Mouse (Mus musculus) lung, postnatal 10 days (tissue): ENCODE data around the gene Fam126b.
"Not testable (repeated sequence)": the region's sequence is repeated elsewhere in the genome, so short reads cannot be mapped to it uniquely, and the experiment has no call there.

Experiments
- DNase-seq: peaks from one replicate; pipeline ENCODE4 v3.0.0; 2021

Fam126b gene

DNA sequence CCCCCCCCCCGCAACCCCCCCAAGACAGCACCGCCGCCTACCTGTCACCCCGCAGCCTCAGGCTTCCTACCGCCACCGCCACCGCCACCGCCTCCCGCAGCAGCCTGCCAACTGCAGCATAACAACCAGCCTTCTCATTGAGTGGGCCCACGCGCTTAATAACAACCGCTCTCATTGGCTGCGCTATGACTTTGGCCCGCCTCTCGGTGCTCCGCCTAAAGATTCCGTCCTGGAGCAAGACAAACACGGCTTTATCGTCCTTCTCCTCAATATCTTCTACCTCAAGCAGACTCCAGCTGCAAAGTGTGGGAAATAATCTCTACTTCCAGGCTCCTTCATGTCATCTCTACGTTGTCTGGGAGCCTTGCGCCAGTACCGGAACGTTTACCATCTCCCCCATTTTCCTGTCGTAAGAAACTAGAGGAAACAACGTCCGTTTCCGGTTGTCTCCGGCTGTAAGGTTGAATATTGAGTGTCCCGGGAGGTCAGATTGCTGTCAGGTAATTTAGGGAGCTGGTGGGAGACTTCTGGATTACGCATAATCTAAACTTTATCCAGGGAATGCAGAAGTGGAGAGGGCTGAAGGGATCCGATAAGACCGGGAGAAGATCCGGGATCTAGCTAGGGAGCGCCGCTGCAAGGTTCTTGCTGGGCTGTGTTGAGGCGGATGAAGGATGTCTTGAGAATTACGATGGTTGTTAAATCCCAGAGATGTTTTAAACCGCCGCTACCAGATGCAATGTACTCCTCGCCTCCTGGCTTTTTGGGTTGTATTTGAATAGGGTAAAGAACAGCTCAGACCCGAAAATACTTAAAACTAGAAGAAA lies at the start of gene Fam126b, which contains the start of gene Ndufb3:
TSS of gene Fam126b (minus strand) at position 153 of the 827 bp plus-strand sequence.
TSS of gene Ndufb3 (plus strand) at position 214 of the 827 bp plus-strand sequence.
- peak; percentile 92 for DNase-seq

DNA sequence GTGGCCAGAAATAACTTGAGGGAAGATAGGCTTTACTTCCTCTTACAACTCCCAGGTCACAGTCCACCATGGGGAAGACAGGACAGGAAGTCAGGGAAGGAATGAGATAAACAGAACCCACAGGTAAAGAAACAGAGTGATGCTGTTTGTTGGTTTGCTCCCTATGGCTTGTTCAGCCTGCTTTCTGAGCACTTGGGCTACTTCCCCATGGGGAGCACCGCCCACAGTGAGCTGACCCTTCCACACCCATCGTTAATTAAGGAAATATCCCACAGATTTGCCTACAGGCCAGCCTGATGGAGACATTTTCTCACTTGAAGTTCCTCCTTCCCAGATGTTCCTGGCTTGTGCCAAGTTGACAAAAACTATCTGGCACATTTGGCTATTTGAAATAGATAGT lies 42.7 kb upstream of the Fam126b start:
- not testable (repeated sequence) for DNase-seq

DNA sequence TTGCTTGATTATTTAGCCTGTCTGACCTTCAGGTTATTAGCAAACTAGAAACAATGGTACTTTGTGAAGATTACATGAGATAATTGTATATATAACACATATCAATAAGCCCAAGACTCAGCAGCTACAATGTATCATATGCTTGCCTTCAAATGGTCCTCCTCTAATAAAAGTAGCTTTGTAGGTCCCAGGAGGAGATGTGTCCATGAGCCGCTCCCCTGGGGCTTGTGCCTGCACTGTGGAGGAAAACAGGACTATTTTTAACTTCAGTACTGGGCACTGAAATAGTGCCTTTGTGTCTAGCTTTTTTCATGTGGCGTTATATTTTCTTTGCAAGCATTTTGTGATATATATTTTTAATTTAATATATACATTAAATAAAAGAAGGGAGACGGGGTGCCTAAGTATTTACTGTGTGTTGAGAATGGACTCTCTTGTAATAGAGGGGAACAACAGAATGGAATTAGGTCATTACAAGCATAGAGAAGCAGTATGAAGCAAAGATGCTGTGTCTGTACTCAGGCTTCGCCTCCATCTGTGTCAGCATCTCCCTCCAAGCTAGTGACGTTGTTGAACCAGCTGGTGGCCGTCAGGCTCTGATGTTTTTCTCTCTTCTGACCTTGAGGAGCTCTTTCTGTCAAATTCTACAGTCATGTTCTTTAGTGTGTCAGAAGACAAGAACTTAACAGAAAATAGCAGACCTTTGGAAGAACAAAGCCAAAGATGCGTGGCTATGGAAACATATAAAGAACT lies 36.0 kb upstream of the Fam126b start:
- DNase-seq: peak; percentile 58

DNA sequence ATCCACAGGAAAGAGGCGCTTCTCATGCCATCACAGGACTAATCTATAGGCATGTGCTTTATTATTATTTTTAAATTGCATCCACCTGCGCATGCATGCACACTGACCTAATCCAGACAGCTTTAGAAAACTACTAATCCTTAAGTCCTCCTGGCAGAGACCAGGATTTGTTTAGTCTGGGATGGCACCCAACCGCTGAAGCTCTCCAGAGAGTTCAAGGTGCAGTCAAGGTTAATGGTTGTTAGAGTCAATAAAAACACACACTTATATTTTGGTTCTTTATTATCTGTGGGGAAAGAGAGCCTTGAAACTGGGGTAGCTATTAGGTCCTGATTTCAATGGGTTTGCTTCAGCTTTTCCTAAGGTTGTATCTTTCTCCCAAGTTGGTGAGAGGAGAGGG lies 35.1 kb upstream of the Fam126b start:
- DNase-seq: no peak

DNA sequence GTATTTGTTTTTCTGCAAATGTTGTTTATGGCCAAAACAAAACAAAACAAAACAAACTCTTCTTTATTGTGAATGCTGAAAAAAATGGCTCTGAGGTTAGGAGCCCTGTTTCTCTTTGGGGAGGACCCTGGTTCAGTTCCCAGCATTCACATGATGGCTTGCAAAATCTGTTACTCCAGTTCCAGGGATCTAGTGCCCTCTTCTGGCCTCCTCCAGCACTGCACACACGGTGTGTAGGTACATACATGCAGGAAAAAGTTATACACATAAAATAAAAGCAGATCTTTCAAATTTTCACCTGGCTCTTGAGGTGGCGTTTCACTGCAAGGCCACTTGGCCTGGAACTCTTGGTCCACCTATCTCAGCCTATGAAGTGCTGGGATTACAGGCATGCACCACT lies 32.6 kb upstream of the Fam126b start:
- no peak for DNase-seq

DNA sequence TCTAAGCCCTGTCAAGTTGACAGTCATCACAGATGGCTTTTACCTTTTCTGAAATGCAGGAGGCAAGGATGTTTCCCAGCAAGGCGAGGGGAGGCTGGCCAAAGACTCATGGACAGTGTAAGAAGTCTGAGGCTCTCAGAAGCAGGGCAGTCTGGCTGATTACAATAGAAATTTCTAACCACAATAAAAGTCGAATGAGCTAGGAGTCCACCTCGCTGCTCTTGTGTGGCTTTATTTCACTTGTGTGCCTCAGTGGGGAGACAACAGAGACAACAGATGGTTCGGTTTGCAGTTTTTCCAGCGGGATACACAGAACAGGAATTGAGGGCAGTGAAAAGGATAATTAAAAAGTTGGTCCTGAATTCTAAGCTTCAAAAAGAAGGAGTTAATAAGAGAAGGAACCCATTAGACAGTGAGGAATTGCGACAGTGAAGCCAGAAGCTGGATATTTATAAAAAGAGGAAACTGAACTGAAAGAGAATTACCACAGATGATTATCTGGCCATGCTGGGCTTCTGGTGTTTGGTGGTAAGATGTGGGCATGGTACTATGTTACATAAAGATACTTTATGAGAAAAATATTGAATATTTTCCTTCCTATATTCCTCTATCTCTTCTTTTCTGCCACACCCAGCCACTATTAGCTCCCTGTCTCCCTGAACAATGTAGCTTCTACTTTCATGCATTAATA lies 32.0 kb upstream of the Fam126b start:
- no peak for DNase-seq

DNA sequence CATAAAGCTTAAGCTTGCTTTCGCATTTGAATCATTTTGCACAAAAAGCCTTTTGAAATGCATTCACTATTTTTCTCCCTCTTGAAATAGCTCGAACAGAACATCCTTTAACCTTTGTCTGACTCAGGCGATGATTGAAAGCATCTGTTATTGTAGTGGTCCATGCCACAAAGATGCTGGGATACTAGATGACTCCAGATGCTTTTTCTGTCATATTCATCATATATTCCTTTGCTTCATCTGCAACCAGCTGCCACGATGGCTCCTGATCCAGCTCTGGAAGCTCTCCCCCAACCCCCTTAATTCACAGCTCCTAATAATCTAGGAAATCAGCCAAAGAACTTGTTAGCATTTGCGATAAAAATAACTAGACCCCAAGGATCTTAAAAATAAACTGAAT lies 31.0 kb upstream of the Fam126b start:
- DNase-seq: no peak

DNA sequence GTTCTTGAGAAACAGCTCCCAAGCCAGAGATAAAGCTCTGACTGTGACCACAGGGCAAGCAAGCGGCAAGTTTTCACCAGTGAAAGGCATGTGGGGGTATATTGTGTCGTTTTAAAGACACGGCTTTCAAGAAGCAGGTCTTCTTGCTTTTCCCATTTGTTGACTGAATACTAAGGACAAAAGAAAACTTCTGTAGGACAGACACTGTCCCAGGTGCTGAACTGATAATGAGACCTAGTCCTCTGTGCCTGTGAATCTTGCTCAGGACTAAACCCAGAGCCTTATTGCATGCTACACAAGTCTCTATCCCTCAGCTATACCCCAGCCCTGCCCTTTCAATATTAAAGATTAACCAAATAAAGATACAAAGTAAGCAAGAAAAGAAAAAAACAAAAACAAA lies 30.1 kb upstream of the Fam126b start:
- DNase-seq: no peak

DNA sequence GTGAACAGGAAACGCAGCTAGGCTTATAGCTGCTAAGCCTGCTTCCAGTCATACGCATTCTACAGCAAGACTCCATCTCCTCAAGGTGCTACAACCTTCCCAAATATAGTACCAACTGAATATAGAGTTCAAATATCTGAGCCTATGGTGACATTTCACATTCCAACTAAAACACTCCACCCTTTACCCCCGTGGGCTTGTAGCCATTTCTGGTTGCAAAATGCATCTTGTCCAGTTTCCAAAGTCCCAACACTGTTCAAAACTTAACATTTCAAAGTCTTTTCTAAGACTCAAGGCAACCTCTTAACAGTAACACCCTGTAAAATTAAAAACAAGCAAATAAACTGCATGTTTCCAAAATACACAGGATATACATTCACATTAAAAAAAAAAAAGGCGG lies 29.0 kb upstream of the Fam126b start:
- DNase-seq: no peak

DNA sequence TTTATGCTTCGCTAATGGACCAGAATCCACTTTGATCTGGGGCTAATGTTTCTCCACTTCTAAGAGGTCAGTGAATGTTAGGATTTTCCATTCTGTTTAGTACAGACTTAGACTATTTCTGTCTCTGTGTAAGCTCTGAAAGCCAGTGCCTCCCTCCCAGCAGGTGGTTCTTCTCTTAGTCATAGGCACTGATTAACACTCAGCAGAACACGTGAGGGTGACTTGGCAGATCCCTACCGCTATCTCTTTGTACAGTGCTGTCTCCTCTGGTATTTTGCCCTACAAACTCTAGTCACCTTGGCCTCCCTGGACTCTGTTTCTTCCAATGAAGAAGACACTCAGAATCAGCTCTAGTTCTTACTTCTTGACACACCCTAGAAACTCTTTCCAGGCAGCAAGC lies 28.3 kb upstream of the Fam126b start:
- peak; percentile 42 for DNase-seq

DNA sequence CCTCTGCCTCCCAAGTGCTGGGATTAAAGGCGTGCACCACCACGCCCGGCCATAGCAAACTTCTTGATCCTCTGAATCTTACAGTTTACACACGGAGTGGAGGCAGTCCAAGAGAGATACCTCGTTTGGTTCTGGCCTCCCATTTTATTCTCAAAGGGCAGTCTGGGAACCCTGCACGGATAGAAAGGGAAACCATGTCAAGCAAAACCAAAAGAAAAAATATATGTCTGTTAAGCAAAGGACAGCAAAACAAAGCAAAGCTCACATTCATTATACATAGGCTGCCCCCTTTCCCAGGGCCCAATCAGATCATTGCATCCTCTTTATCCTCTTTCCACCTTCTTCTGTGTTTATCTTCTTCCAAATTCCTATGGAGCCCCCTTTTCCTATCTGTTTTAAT lies 27.7 kb upstream of the Fam126b start:
- no peak for DNase-seq

DNA sequence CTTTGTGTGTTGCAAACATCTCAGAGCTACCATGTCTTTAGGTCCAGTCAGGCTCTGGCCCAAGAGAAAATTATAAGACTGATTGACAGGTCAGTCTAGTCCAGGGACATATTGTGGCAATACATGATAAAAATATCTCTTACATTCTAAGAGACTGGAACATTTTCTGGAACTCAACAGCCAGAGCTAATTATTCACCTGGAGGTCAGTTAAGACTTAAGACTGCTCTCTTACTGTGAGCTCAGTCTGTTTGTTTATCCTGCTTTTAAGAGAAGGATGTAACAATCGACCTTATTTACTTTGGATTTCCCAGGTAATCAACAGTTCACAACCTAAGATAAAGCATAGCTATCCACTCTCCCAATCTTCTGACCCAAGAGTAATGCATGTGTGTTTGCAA lies 24.5 kb upstream of the Fam126b start:
- no peak for DNase-seq

DNA sequence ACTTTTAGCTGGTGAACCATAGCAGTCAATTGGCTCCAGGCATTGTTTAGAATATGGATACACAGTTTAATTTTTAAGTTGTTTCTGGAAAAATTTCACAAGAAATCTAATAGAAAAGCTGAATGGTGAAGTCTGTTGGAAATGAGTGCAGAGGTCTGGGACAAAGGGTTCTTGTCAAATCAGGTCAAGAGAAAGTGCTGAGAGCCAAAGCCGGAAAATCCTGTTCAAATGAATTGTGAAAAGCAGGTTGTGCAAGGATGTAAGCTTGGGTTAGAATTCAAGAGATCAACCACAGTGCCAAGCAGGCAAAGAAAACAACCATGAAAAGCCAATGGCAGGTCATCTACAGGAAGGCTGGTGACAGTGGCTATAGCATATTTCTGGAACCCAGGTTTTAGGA lies 24.0 kb upstream of the Fam126b start:
- DNase-seq: peak; percentile 46

DNA sequence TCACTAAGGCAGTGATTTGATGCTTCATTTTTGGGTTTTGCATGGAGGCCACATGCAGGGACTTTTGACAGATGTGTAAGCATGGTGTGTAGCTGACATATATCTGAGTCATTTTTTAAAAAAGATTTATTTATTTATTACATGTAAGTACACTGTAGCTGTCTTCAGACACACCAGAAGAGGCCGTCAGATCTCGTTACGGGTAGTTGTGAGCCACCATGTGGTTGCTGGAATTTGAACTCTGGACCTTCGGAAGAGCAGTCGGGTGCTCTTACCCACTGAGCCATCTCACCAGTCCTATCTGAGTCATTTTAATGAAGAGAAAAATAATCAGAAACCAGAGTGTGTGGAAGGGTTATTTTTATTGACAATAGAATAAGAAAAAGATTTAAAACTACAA lies 23.5 kb upstream of the Fam126b start:
- DNase-seq: not testable (repeated sequence)

DNA sequence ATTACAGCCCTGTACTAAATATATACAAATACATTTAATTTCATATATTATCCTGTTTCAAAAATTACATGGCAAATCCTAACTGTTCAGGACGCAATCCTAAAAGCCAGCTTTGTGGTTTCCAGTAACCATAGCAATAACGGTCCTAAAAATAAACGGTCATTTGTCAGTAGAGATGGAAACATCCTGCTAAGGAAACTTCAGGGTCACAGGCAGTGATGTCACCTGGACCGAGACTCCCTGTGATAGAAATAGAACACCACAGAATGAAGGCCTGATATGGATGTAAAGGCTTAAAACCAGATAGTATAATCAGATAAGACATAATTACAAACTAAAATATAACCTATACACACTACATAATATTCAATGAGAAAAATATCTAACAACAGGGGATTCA lies 17.6 kb upstream of the Fam126b start:
- DNase-seq: no peak

DNA sequence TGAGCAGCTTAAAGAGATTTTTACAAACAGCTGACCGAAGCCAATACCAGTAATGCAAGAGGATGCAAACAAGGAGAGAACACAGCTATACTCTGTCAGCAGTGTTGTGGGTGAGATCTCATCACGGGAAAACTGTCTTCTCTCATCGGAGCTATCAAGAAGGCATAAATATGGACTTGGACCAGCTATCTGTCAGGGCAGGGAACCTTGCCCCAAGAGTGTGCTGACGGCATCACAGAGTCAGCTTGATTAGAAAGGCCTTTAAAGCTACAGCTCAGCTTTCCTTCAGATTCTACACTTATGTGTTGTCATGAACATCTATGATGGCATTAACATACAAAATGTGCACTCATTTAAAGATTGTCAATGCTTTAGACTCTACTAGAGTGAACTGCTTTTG lies 16.6 kb upstream of the Fam126b start:
- no peak for DNase-seq

DNA sequence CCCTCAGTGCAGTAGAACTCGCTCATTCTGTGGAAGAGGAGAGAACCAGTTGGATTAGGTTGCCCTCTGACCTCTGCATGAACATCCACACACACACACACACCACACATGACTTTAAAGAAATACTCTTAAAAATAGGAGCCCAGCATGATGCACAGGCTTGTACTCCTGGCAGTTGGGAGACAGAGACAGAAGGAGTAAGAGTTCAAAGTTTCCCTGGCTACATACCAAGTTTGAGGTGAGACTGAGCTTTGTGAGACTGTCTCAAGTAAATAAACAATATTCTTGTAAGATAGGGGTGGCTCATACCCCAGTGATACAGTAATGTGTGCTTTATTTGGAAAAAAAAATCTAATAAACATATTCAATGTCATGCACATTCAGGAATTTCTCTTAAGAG lies 1.4 kb upstream of the Fam126b start:
- no peak for DNase-seq

DNA sequence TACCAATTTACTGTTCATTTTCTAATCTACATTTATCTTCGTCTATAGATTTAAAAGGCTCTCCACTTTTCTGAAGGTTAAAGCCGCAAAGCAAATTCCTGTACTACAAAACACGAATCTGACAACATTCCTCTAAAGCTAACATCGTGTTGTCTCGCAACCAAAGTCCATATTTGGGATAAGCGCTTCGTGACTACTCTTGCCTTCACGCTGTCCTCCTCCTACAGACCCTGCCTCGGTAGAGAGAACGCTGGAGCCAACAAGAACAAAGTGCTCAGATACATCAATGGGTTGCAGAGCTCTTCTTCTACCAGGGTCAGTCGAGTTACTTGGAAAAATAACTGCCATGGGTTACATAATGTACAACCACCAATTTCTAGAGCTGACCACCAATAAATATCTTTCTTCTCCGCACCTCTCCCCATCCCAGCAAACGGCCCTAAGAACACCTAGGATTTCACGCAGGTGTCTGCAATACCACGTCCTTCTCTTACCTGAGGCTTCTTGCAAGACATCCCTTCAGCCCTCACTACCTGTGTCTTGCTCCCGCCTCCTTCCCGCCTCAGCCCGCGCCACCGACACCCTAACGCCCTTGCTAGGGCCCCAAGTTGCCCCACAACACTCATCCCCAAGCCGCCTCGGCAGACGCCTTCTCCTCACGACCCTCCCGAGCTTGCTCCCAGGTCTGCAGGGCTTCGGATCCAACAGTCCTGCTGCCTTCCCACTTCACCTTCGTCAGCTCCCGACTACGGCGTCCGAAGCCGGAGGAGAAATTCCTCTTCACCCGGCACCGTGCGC lies 551 bp downstream of the Fam126b start:
- no peak for DNase-seq

DNA sequence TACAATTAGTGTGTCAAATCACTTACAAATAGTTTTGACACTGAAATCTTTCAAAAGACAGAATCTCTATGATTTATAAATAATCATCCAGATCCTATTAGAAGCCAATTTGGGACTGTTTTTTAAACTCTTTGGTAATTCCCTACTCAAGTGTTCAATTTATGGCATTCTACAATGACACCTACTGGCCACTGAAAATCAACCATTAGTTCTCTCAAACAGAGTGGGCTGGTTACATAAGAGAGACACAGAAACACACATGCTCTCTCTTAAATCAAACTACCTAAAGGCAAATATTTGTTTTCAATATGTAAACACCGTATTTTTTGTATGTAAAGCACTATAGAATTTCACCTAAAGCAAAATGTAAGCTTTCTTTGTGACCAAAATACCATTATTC lies 1.9 kb downstream of the Fam126b start:
- DNase-seq: peak; percentile 12

DNA sequence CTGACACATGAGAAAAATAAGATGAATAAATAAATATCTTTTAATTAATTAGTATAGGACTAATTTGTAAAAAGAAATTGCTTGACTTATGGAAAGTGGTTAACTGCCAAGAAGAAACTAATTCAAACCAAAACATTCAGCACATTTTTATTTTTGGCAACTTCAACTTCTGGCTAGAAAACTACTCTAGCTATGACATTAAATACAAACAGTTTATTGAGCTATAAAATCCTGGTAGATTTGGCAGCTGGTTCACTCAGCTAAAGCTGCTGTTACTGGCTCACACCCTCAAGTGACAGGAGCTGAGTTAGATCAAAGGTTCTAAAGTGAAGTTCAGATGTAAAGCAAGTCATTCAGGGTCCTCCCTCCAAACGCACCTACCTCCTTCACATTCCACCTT lies 3.5 kb downstream of the Fam126b start:
- no peak for DNase-seq

DNA sequence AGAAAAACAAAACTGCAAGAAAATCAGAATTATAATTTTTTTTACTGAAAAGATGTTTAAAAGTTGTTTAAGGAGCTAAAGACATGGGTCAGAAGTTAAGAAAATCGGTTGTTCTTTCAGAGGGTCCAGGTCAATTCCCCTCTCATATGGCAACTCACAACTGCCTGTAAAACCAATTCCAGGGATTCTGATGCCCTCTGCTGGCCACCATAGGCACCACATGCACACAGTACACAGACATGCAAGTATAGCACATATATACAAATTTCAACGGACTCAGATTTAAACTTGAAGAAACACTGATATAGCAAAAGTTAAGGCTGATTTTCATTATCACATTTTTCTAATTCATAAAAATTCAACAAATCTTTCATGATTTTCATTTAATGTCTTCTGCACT lies 6.9 kb downstream of the Fam126b start:
- peak; percentile 43 for DNase-seq

DNA sequence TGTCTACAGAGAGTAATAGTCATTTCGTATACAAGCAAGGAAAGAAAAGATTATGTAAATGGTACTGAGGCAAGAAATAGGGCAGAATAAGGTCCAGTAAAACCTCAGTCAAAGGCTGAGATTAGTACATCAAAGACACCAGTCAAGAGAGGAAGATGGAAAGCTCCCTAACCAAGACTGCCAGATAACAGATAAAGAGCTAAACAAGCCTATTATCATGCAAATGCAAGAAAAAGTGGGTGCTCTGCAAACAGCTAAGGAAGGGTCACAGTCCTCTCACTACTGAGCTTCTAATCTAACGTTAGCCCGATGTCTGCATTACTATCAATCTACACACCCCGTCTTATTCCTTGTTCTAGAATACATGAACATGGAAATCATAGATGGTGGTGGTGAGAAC lies 15.7 kb downstream of the Fam126b start:
- no peak for DNase-seq
